Mouse (Mus musculus) intestine, embryonic 14.5 days (tissue): Measurements from ENCODE around the gene Kif21a. TPM values are rescaled to one million over a fixed set of nuclear protein-coding genes. Genes with fewer than 3 reads are reported as not detected.
A peak's percentile ranks its signal among the peaks of the same experiment; 100 is the strongest.

Experiments used
- ATAC-seq: fragments of 200-750 bp; cut with Nextera tagmentation; replicated peaks from 2 replicates; pipeline ENCODE4 v1.8.0; 2017; ENCODE audit warnings: low read depth, moderate number of reproducible peaks, moderate TSS enrichment, moderate library complexity; ENCODE audit not compliant: low FRiP score, low TSS enrichment
- DNase-seq: peaks from one replicate; pipeline ENCODE4 v3.0.0-alpha.2; 2018; ENCODE audit warnings: low spot score
- H3K27ac ChIP-seq: fragments of 300-500 bp; sonication (generic); 2 replicates; pipeline ENCODE4 v1.5.1; 2014; ENCODE audit warnings: low read depth, mild to moderate bottlenecking, control low read depth
- H3K27me3 ChIP-seq: fragments of 300-500 bp; sonication (generic); replicated peaks from 2 replicates; pipeline ENCODE4 v1.6.1; 2014; ENCODE audit warnings: low read length, control low read depth; ENCODE audit not compliant: control insufficient read depth, insufficient read depth
- H3K36me3 ChIP-seq: fragments of 300-500 bp; sonication (generic); 2 replicates; pipeline ENCODE4 v1.6.1; 2014; ENCODE audit warnings: low read length, control low read depth; ENCODE audit not compliant: control insufficient read depth, insufficient read depth
- H3K4me1 ChIP-seq: fragments of 300-500 bp; sonication (generic); replicated peaks from 2 replicates; pipeline ENCODE4 v1.6.1; 2014; ENCODE audit warnings: low read length, control low read depth, mixed read lengths; ENCODE audit not compliant: control insufficient read depth, insufficient read depth
- H3K4me2 ChIP-seq: fragments of 300-500 bp; sonication (generic); 2 replicates; pipeline ENCODE4 v1.6.1; 2014; ENCODE audit warnings: low read length
- H3K4me3 ChIP-seq: fragments of 300-500 bp; sonication (generic); 2 replicates; pipeline ENCODE4 v1.5.1; 2014; ENCODE audit warnings: low read depth, low read length, control low read depth, mixed read lengths
- H3K9ac ChIP-seq: fragments of 300-500 bp; sonication (generic); 2 replicates; pipeline ENCODE4 v1.6.1; 2014; ENCODE audit warnings: mild to moderate bottlenecking, low read length
- H3K9me3 ChIP-seq: fragments of 300-500 bp; sonication (generic); 2 replicates; pipeline ENCODE4 v1.6.1; 2016; ENCODE audit warnings: low read length, control low read depth; ENCODE audit not compliant: control insufficient read depth
- WGBS: fragments of 180-500 bp; shearing (Covaris S2); extraction: QIAGEN DNeasy Blood & Tissue Kit; methylation state at CpG from one replicate; pipeline ENCODE4 v1.1.7; 2014; 5-methylcytosine and 5-hydroxymethylcytosine counted together
- polyA plus RNA-seq: library from polyadenylated mRNA; unstranded; fragments of >200 nt; fragmentation: Nextera tagmentation; extraction: Ambion mirVana; gene quantifications from 2 replicates; pipeline ENCODE4 v1.2.1, GENCODE M21; 2014

The Kif21a gene
- polyA plus RNA-seq, 1 experiment from 2014 or later, result 12.8 TPM

- ATAC-seq, result no peak
- Histone ChIP-seq H3K9ac (no peak overlapping the region), H3K27me3 (no peaks in the 10 kb centered on the region), H3K4me2 (no peak overlapping the region), H3K4me1 (no peaks in the 10 kb centered on the region), H3K27ac (no peak overlapping the region), H3K9me3 (no peaks in the 10 kb centered on the region), H3K4me3 (no peak overlapping the region), H3K36me3 (no peaks in the 10 kb centered on the region)
- WGBS, result 95% methylated on average over 12 of the region's 12 CpGs
- DNase-seq, result no peak
Observed at GRCm38 (mm10) chr15:90987714-90988250, 62.0 kb downstream of the Kif21a start.

GRCm38 (mm10) chr15:90975914-90976313 lies 73.8 kb downstream of the Kif21a start:
- Histone ChIP-seq H3K4me3 (no peak overlapping the region), H3K27me3 (no peaks in the 10 kb centered on the region), H3K27ac (no peak overlapping the region), H3K36me3 (no peaks in the 10 kb centered on the region; the same call in 1 of the 2 replicates), H3K4me1 (no peaks in the 10 kb centered on the region), H3K9ac (no peak overlapping the region), H3K9me3 (no peaks in the 10 kb centered on the region), H3K4me2 (no peak overlapping the region)
- DNase-seq (no peak), ATAC-seq (no peak)
- 71% methylated on average over 5 of the region's 5 CpGs for WGBS

- Histone ChIP-seq H3K4me2 (no peak overlapping the region), H3K27me3 (no peaks in the 10 kb centered on the region), H3K9ac (no peak overlapping the region), H3K4me1 (no peaks in the 10 kb centered on the region), H3K4me3 (no peak overlapping the region), H3K27ac (no peak overlapping the region), H3K36me3 (peaks cover 15% of the 10 kb centered on the region), H3K9me3 (no peaks in the 10 kb centered on the region)
- DNase-seq, result no peak
- 75% methylated on average over 13 of the region's 13 CpGs for WGBS
- ATAC-seq, result no peak
Observed at GRCm38 (mm10) chr15:90971914-90972767, 77.6 kb downstream of the Kif21a start.

GRCm38 (mm10) chr15:90963320-90963719 lies 86.4 kb downstream of the Kif21a start:
- no peak overlapping the region for H3K4me2 ChIP-seq
- no peak overlapping the region for H3K4me3 ChIP-seq
- no peak overlapping the region for H3K27ac ChIP-seq
- DNase-seq, result no peak
- H3K9me3 ChIP-seq, result no peaks in the 10 kb centered on the region
- no peaks in the 10 kb centered on the region for H3K27me3 ChIP-seq
- WGBS, result 81% methylated on average over 2 of the region's 2 CpGs
- peaks cover 6% of the 10 kb centered on the region; the same call in 1 of the 2 replicates for H3K36me3 ChIP-seq
- H3K4me1 ChIP-seq, result no peaks in the 10 kb centered on the region
- no peak for ATAC-seq
- H3K9ac ChIP-seq, result no peak overlapping the region

- ATAC-seq (no peak), DNase-seq (no peak)
- WGBS, result 85% methylated on average over 4 of the region's 4 CpGs
Observed at GRCm38 (mm10) chr15:90962548-90962947, 87.2 kb downstream of the Kif21a start.

GRCm38 (mm10) chr15:90960831-90961554 lies 88.8 kb downstream of the Kif21a start:
- WGBS, result 60% methylated on average over 8 of the region's 8 CpGs
- Histone ChIP-seq H3K4me2 (no peak overlapping the region), H3K27ac (no peak overlapping the region), H3K9ac (no peak overlapping the region), H3K36me3 (no peaks in the 10 kb centered on the region; the same call in 1 of the 2 replicates), H3K4me1 (no peaks in the 10 kb centered on the region), H3K4me3 (no peak overlapping the region), H3K27me3 (no peaks in the 10 kb centered on the region), H3K9me3 (no peaks in the 10 kb centered on the region)
- DNase-seq (no peak), ATAC-seq (0 out of 2 replicates have a peak, but pooled peaks have one; percentile 60)

More at GRCm38 (mm10) chr15:90962548-90962947, 87.2 kb downstream of the Kif21a start:
- no peak overlapping the region for H3K4me3 ChIP-seq
- no peak overlapping the region for H3K27ac ChIP-seq
- H3K27me3 ChIP-seq, result no peaks in the 10 kb centered on the region
- H3K9me3 ChIP-seq, result no peaks in the 10 kb centered on the region
- H3K9ac ChIP-seq, result no peak overlapping the region
- H3K36me3 ChIP-seq, result no peaks in the 10 kb centered on the region
- no peaks in the 10 kb centered on the region for H3K4me1 ChIP-seq
- H3K4me2 ChIP-seq, result no peak overlapping the region

- H3K27ac ChIP-seq, result no peak overlapping the region
- H3K9me3 ChIP-seq, result no peaks in the 10 kb centered on the region
- WGBS, result 87% methylated on average over 6 of the region's 6 CpGs
- ATAC-seq (no peak), DNase-seq (no peak)
- no peak overlapping the region for H3K9ac ChIP-seq
- H3K4me3 ChIP-seq, result no peak overlapping the region
- no peaks in the 10 kb centered on the region for H3K27me3 ChIP-seq
- no peak overlapping the region for H3K4me2 ChIP-seq
- no peaks in the 10 kb centered on the region; the same call in 1 of the 2 replicates for H3K36me3 ChIP-seq
- H3K4me1 ChIP-seq, result no peaks in the 10 kb centered on the region
Observed at GRCm38 (mm10) chr15:90951383-90951782, 98.4 kb downstream of the Kif21a start.

GRCm38 (mm10) chr15:90938469-90938868 lies 111.3 kb downstream of the Kif21a start:
- Histone ChIP-seq H3K27ac (no peak overlapping the region), H3K36me3 (no peaks in the 10 kb centered on the region), H3K9ac (no peak overlapping the region), H3K27me3 (no peaks in the 10 kb centered on the region), H3K4me2 (no peak overlapping the region), H3K9me3 (no peaks in the 10 kb centered on the region), H3K4me1 (no peaks in the 10 kb centered on the region), H3K4me3 (no peak overlapping the region)
- ATAC-seq (no peak), DNase-seq (no peak)
- WGBS, result 78% methylated on average over 1 of the region's 1 CpGs
